Mouse (Mus musculus) spleen, adult 2 months (tissue): ENCODE measurements around the gene Sirpa.

ENCODE experiments used
- CTCF ChIP-seq: fragments of 200-500 bp; IDR thresholded peaks from 2 replicates; pipeline ENCODE4 v1.5.1; 2011; ENCODE audit warnings: mild to moderate bottlenecking, inconsistent platforms; ENCODE audit not compliant: insufficient read depth, insufficient read length, insufficient replicate concordance; ENCODE audit errors: extremely low read depth
- POLR2A ChIP-seq: fragments of 200-500 bp; IDR thresholded peaks from 2 replicates; pipeline ENCODE4 v1.6.1; 2011; ENCODE audit warnings: low read depth, low read length, inconsistent platforms

- TF ChIP-seq CTCF (no peak), POLR2A (no peak)
These were observed 36.6 kb upstream of the Sirpa start for GRCm38 (mm10) chr2:129556081-129556480.
